Mouse (Mus musculus) right cerebral cortex, adult 2 months (tissue): ENCODE results near the gene Slc5a5.

Experiments used
- DNase-seq, 2 experiments: peaks; one replicate each; pipeline ENCODE4 v3.0.0; 2021 to 2022; ENCODE audit warnings: low spot score in 2 of 2

Gene Slc5a5

GRCm38 (mm10) chr8:70892022-70892895 is at the start of gene Slc5a5:
Gene Slc5a5, minus strand, starts transcription at chr8:70892757.
- DNase-seq: no peak

- DNase-seq: no peak
Measured at GRCm38 (mm10) chr8:70941478-70941877, 48.9 kb upstream of the Slc5a5 start.

GRCm38 (mm10) chr8:70937200-70937599 is 44.6 kb upstream of the Slc5a5 start:
- no peak for DNase-seq

- DNase-seq: no peak
Measured at GRCm38 (mm10) chr8:70934786-70935185, 42.2 kb upstream of the Slc5a5 start.

- DNase-seq: no peak
Measured at GRCm38 (mm10) chr8:70933036-70933435, 40.5 kb upstream of the Slc5a5 start.

GRCm38 (mm10) chr8:70931731-70932130 is 39.2 kb upstream of the Slc5a5 start:
- no peak for DNase-seq

GRCm38 (mm10) chr8:70928778-70929322 is 36.3 kb upstream of the Slc5a5 start:
- no peak for DNase-seq

- no peak for DNase-seq
Measured at GRCm38 (mm10) chr8:70928096-70928495, 35.5 kb upstream of the Slc5a5 start.

- DNase-seq: no peak
Measured at GRCm38 (mm10) chr8:70926396-70926795, 33.8 kb upstream of the Slc5a5 start.

- no peak for DNase-seq
Measured at GRCm38 (mm10) chr8:70925754-70926153, 33.2 kb upstream of the Slc5a5 start.

GRCm38 (mm10) chr8:70924151-70924550 is 31.6 kb upstream of the Slc5a5 start:
- DNase-seq: no peak

- no peak for DNase-seq
Measured at GRCm38 (mm10) chr8:70920049-70920922, 27.7 kb upstream of the Slc5a5 start.

GRCm38 (mm10) chr8:70914704-70915103 is 22.1 kb upstream of the Slc5a5 start:
- no peak for DNase-seq

- no peak for DNase-seq
Measured at GRCm38 (mm10) chr8:70913523-70913922, 21.0 kb upstream of the Slc5a5 start.

- DNase-seq: no peak
Measured at GRCm38 (mm10) chr8:70912955-70913354, 20.4 kb upstream of the Slc5a5 start.

- DNase-seq: no peak
Measured at GRCm38 (mm10) chr8:70911596-70911995, 19.0 kb upstream of the Slc5a5 start.

- no peak for DNase-seq
Measured at GRCm38 (mm10) chr8:70907518-70907917, 15.0 kb upstream of the Slc5a5 start.

- peak; percentile 80 for DNase-seq
Measured at GRCm38 (mm10) chr8:70905831-70906736, 13.5 kb upstream of the Slc5a5 start, which contains the start of gene Map1s. Gene Map1s, plus strand, starts transcription at chr8:70905932.

- no peak for DNase-seq
Measured at GRCm38 (mm10) chr8:70905463-70905830, 12.9 kb upstream of the Slc5a5 start.

- no peak for DNase-seq
Measured at GRCm38 (mm10) chr8:70904532-70904931, 12.0 kb upstream of the Slc5a5 start.

GRCm38 (mm10) chr8:70903582-70903981 is 11.0 kb upstream of the Slc5a5 start:
- DNase-seq: no peak
